Mouse (Mus musculus): Measurements from ENCODE around the gene Wsb2. TPM values are rescaled to one million over a fixed set of nuclear protein-coding genes. Genes with fewer than 3 reads are reported as not detected.
A peak's percentile ranks its signal among the peaks of the same experiment; 100 is the strongest.

Gene Wsb2
- polyA plus RNA-seq, 1 experiment = 131 TPM

GRCm38 (mm10) chr5:117357478-117358247 lies 559 bp downstream of the Wsb2 start:
- peak overlapping the region; percentile 74 for H3K4me3 ChIP-seq (ENCODE audit: insufficient read depth, poor library complexity, severe bottlenecking)
- peak overlapping the region; percentile 96 for H3ac ChIP-seq (ENCODE audit: control insufficient read depth, insufficient read length, low read depth)
- TF ChIP-seq FOSL1 (IDR thresholded peaks at IDR 0.05; ENCODE audit: insufficient read depth, low read length, poor library complexity, severe bottlenecking) = no peak
- no peak for TF ChIP-seq CEBPB (IDR thresholded peaks at IDR 0.05; ENCODE audit: low read depth)
- TF ChIP-seq CTCF (IDR thresholded peaks at IDR 0.05; ENCODE audit: control insufficient read depth, insufficient read depth, insufficient read length) = no peak
- no peak for TF ChIP-seq MYOG (IDR thresholded peaks at IDR 0.05; ENCODE audit: control insufficient read depth, extremely low read depth, insufficient read length)
- TF ChIP-seq MYOD1 (IDR thresholded peaks at IDR 0.05; ENCODE audit: control insufficient read depth, insufficient read length, low read depth) = no peak
- no peak for TF ChIP-seq MAX (IDR thresholded peaks at IDR 0.05)
- TF ChIP-seq USF1 (IDR thresholded peaks at IDR 0.05; ENCODE audit: low read depth) = no peak
- no peaks in the 10 kb centered on the region for H3K27me3 ChIP-seq (ENCODE audit: control insufficient read depth, insufficient read depth, insufficient read length)
- H3K36me3 ChIP-seq (ENCODE audit: control insufficient read depth, insufficient read depth) = no peaks in the 10 kb centered on the region
- peaks cover 38% of the 10 kb centered on the region for H3K79me3 ChIP-seq (ENCODE audit: low read depth)
- H3K79me2 ChIP-seq (ENCODE audit: control insufficient read depth, insufficient read depth) = peaks cover 48% of the 10 kb centered on the region

GRCm38 (mm10) chr5:117358248-117358630 lies 1.1 kb downstream of the Wsb2 start:
- H3K4me3 ChIP-seq (ENCODE audit: insufficient read depth, poor library complexity, severe bottlenecking) = peak overlapping the region; percentile 74
- TF ChIP-seq FOSL1 (IDR thresholded peaks at IDR 0.05; ENCODE audit: insufficient read depth, low read length, poor library complexity, severe bottlenecking) (no peak), CTCF (IDR thresholded peaks at IDR 0.05; ENCODE audit: control insufficient read depth, insufficient read depth, insufficient read length) (no peak), MYOG (IDR thresholded peaks at IDR 0.05; ENCODE audit: control insufficient read depth, extremely low read depth, insufficient read length) (no peak), MAX (IDR thresholded peaks at IDR 0.05) (no peak), MYOD1 (IDR thresholded peaks at IDR 0.05; ENCODE audit: control insufficient read depth, insufficient read length, low read depth) (no peak), CEBPB (IDR thresholded peaks at IDR 0.05; ENCODE audit: low read depth) (no peak), USF1 (IDR thresholded peaks at IDR 0.05; ENCODE audit: low read depth) (no peak)
- no peak overlapping the region for H3ac ChIP-seq (ENCODE audit: control insufficient read depth, insufficient read length, low read depth)
- no peaks in the 10 kb centered on the region for H3K27me3 ChIP-seq (ENCODE audit: control insufficient read depth, insufficient read depth, insufficient read length)
- no peaks in the 10 kb centered on the region for H3K36me3 ChIP-seq (ENCODE audit: control insufficient read depth, insufficient read depth)
- peaks cover 49% of the 10 kb centered on the region for H3K79me2 ChIP-seq (ENCODE audit: control insufficient read depth, insufficient read depth)
- peaks cover 38% of the 10 kb centered on the region for H3K79me3 ChIP-seq (ENCODE audit: low read depth)

GRCm38 (mm10) chr5:117358725-117359124 lies 1.6 kb downstream of the Wsb2 start:
- Histone ChIP-seq H3K79me3 (ENCODE audit: low read depth) (peaks cover 38% of the 10 kb centered on the region), H3K4me3 (ENCODE audit: insufficient read depth, poor library complexity, severe bottlenecking) (peak overlapping the region; percentile 74), H3K27me3 (ENCODE audit: control insufficient read depth, insufficient read depth, insufficient read length) (no peaks in the 10 kb centered on the region), H3K36me3 (ENCODE audit: control insufficient read depth, insufficient read depth) (no peaks in the 10 kb centered on the region), H3K79me2 (ENCODE audit: control insufficient read depth, insufficient read depth) (peaks cover 54% of the 10 kb centered on the region), H3ac (ENCODE audit: control insufficient read depth, insufficient read length, low read depth) (no peak overlapping the region)
- no peak for TF ChIP-seq MAX (IDR thresholded peaks at IDR 0.05)
- no peak for TF ChIP-seq FOSL1 (IDR thresholded peaks at IDR 0.05; ENCODE audit: insufficient read depth, low read length, poor library complexity, severe bottlenecking)
- peak; percentile 80 for TF ChIP-seq USF1 (IDR thresholded peaks at IDR 0.05; ENCODE audit: low read depth)
- no peak for TF ChIP-seq MYOD1 (IDR thresholded peaks at IDR 0.05; ENCODE audit: control insufficient read depth, insufficient read length, low read depth)
- peak; percentile 34 for TF ChIP-seq CTCF (IDR thresholded peaks at IDR 0.05; ENCODE audit: control insufficient read depth, insufficient read depth, insufficient read length)
- TF ChIP-seq CEBPB (IDR thresholded peaks at IDR 0.05; ENCODE audit: low read depth) = no peak
- no peak for TF ChIP-seq MYOG (IDR thresholded peaks at IDR 0.05; ENCODE audit: control insufficient read depth, extremely low read depth, insufficient read length)

GRCm38 (mm10) chr5:117359497-117360227 lies 2.6 kb downstream of the Wsb2 start:
- Histone ChIP-seq H3K36me3 (ENCODE audit: control insufficient read depth, insufficient read depth) (peaks cover 9% of the 10 kb centered on the region), H3K4me3 (ENCODE audit: insufficient read depth, poor library complexity, severe bottlenecking) (no peak overlapping the region), H3ac (ENCODE audit: control insufficient read depth, insufficient read length, low read depth) (no peak overlapping the region), H3K27me3 (ENCODE audit: control insufficient read depth, insufficient read depth, insufficient read length) (no peaks in the 10 kb centered on the region), H3K79me3 (ENCODE audit: low read depth) (peaks cover 45% of the 10 kb centered on the region), H3K79me2 (ENCODE audit: control insufficient read depth, insufficient read depth) (peaks cover 63% of the 10 kb centered on the region)
- TF ChIP-seq MYOG (IDR thresholded peaks at IDR 0.05; ENCODE audit: control insufficient read depth, extremely low read depth, insufficient read length) (no peak), MAX (IDR thresholded peaks at IDR 0.05) (peak; percentile 5), MYOD1 (IDR thresholded peaks at IDR 0.05; ENCODE audit: control insufficient read depth, insufficient read length, low read depth) (no peak)

GRCm38 (mm10) chr5:117360228-117360515 lies 3.1 kb downstream of the Wsb2 start:
- Histone ChIP-seq H3ac (ENCODE audit: control insufficient read depth, insufficient read length, low read depth) (no peak overlapping the region), H3K27me3 (ENCODE audit: control insufficient read depth, insufficient read depth, insufficient read length) (no peaks in the 10 kb centered on the region), H3K4me3 (ENCODE audit: insufficient read depth, poor library complexity, severe bottlenecking) (no peak overlapping the region), H3K79me3 (ENCODE audit: low read depth) (peaks cover 50% of the 10 kb centered on the region), H3K79me2 (ENCODE audit: control insufficient read depth, insufficient read depth) (peaks cover 69% of the 10 kb centered on the region), H3K36me3 (ENCODE audit: control insufficient read depth, insufficient read depth) (peaks cover 14% of the 10 kb centered on the region)
- TF ChIP-seq USF1 (IDR thresholded peaks at IDR 0.05; ENCODE audit: low read depth) (no peak), MAX (IDR thresholded peaks at IDR 0.05) (no peak), MYOG (IDR thresholded peaks at IDR 0.05; ENCODE audit: control insufficient read depth, extremely low read depth, insufficient read length) (no peak), CTCF (IDR thresholded peaks at IDR 0.05; ENCODE audit: control insufficient read depth, insufficient read depth, insufficient read length) (no peak), FOSL1 (IDR thresholded peaks at IDR 0.05; ENCODE audit: insufficient read depth, low read length, poor library complexity, severe bottlenecking) (no peak), MYOD1 (IDR thresholded peaks at IDR 0.05; ENCODE audit: control insufficient read depth, insufficient read length, low read depth) (no peak), CEBPB (IDR thresholded peaks at IDR 0.05; ENCODE audit: low read depth) (no peak)
